Mouse (Mus musculus) limb, embryonic 14.5 days (tissue): ENCODE results near the gene Gm4767. TPM values are rescaled to one million over a fixed set of nuclear protein-coding genes. Genes with fewer than 3 reads are reported as not detected.
"Not testable (repeated sequence)": the region's sequence is repeated elsewhere in the genome, so short reads cannot be mapped to it uniquely, and the experiment has no call there.

ENCODE experiments used
- ATAC-seq: fragments of 200-750 bp; cut with Nextera tagmentation; 2 replicates; pipeline ENCODE4 v1.8.0; 2017; ENCODE audit warnings: low read depth, moderate number of reproducible peaks, moderate TSS enrichment; ENCODE audit not compliant: low FRiP score
- DNase-seq: peaks from one replicate; pipeline ENCODE4 v3.0.0-alpha.2; 2015; ENCODE audit warnings: low spot score
- H3K27ac ChIP-seq: fragments of 300-500 bp; sonication (generic); replicated peaks from 2 replicates; pipeline ENCODE4 v1.5.1; 2014; ENCODE audit warnings: low read depth, mild to moderate bottlenecking, low read length, moderate library complexity, mixed read lengths
- H3K27me3 ChIP-seq: fragments of 300-500 bp; sonication (generic); 2 replicates; pipeline ENCODE4 v1.6.1; 2014; ENCODE audit warnings: low read length, mixed read lengths; ENCODE audit not compliant: control insufficient read depth, insufficient read depth
- H3K36me3 ChIP-seq: fragments of 300-500 bp; sonication (generic); 2 replicates; pipeline ENCODE4 v1.6.1; 2014; ENCODE audit warnings: mild to moderate bottlenecking, low read length, moderate library complexity, mixed read lengths; ENCODE audit not compliant: control insufficient read depth, insufficient read depth
- H3K4me1 ChIP-seq: fragments of 300-500 bp; sonication (generic); 2 replicates; pipeline ENCODE4 v1.6.1; 2014; ENCODE audit warnings: antibody characterized with exemption, low read length, mixed read lengths; ENCODE audit not compliant: control insufficient read depth, insufficient read depth
- H3K4me2 ChIP-seq: fragments of 300-500 bp; sonication (generic); replicated peaks from 2 replicates; pipeline ENCODE4 v1.6.1; 2014; ENCODE audit warnings: low read depth, mild to moderate bottlenecking, low read length, moderate library complexity; ENCODE audit not compliant: severe bottlenecking
- H3K4me3 ChIP-seq: fragments of 300-500 bp; sonication (generic); replicated peaks from 2 replicates; pipeline ENCODE4 v1.5.1; 2014; ENCODE audit warnings: low read length
- H3K9ac ChIP-seq: fragments of 300-500 bp; sonication (generic); 2 replicates; pipeline ENCODE4 v1.6.1; 2014; ENCODE audit warnings: mild to moderate bottlenecking, low read depth, low read length, moderate library complexity; ENCODE audit not compliant: severe bottlenecking
- H3K9me3 ChIP-seq: fragments of 300-500 bp; sonication (generic); 2 replicates; pipeline ENCODE4 v1.6.1; 2016; ENCODE audit warnings: low read length; ENCODE audit not compliant: control insufficient read depth
- WGBS: fragments of 180-500 bp; shearing (Covaris S2); extraction: QIAGEN DNeasy Blood & Tissue Kit; methylation state at CpG from one replicate; pipeline ENCODE4 v1.1.7; 2014; 5-methylcytosine and 5-hydroxymethylcytosine counted together
- polyA plus RNA-seq, 2 experiments: library from polyadenylated mRNA; depleted of rRNA in 1 of 2; stranded (reverse) in 1 of 2; unstranded in 1 of 2; fragments of >200 nt; fragmentation: Nextera tagmentation in 1 of 2; extraction: Ambion mirVana in 1 of 2; gene quantifications; 2 replicates each; pipeline versions ENCODE4 v1.2.1 to v1.2.3; 2012 to 2014

The Gm4767 gene
- polyA plus RNA-seq (2012; rRNA removed) = 0.49 and 0.97 TPM in 2 replicates
- 2.5 and 3.0 TPM in 2 replicates for polyA plus RNA-seq (2014; fragmentation: Nextera tagmentation; extraction: Ambion mirVana)

DNA sequence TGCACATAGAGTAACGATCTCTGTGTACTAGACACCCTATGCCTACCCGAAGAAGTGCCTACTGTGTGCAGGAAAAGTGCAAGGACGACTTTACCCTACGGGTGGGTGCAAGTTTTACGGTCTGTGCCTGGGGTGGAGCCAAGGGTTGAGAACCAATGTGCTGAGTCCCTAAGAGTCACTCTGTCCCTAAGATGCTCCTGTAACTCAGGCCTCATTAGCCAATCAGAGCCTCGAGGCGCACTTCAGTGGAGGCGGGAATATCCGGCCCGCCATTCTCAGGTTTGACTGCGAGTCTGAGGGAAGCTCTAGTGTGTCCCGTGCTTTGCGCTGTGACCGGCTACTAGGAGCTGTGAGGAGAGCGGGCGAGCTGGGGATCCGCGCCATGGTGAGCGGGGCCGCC lies at the start of gene Gm4767:
Gm4767 (plus strand) TSS at position 288 of the 400 bp plus-strand sequence.
- H3K4me1 ChIP-seq, H3K27ac ChIP-seq, H3K4me2 ChIP-seq, H3K9me3 ChIP-seq, H3K4me3 ChIP-seq, H3K9ac ChIP-seq, H3K27me3 ChIP-seq, H3K36me3 ChIP-seq, ATAC-seq: not testable (repeated sequence)
- 26% methylated on average over 9 of the region's 20 CpGs for WGBS
- DNase-seq = peak; percentile 1

- not testable (repeated sequence) for H3K4me3 ChIP-seq, H3K4me1 ChIP-seq, H3K9me3 ChIP-seq, DNase-seq, H3K9ac ChIP-seq, H3K36me3 ChIP-seq, H3K4me2 ChIP-seq, H3K27me3 ChIP-seq, H3K27ac ChIP-seq
- WGBS = no CpG with 5 or more reads among the region's 43 CpGs
- peak; percentile 97 for ATAC-seq
Observed at GRCm38 (mm10) chr10:81770506-81771403, 41.2 kb upstream of the Gm4767 start, which contains the start of gene Gm3055. Gene Gm3055 (minus strand): TSS chr10:81771161.

DNA sequence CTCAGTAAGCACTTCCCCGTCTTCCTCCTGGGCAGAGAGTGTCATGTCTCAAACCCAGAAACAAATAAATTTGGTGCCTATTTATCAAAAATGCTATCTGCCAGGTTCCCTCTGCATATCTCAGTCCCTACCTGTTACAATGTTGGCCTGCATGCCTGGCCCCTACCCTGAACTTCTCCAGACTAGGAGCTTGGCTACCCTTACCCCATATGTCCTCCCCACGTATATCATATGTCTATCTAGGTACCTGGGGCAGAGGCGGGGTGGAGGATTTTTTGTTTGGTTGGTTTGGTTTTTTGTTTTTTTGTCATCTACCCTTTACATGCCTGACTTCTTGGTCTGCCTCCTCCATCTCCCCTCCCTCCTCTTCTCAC lies 40.6 kb upstream of the Gm4767 start:
- not testable (repeated sequence) for H3K36me3 ChIP-seq, H3K9me3 ChIP-seq, H3K4me3 ChIP-seq, H3K4me1 ChIP-seq, H3K27me3 ChIP-seq, H3K4me2 ChIP-seq, H3K27ac ChIP-seq, DNase-seq, H3K9ac ChIP-seq
- WGBS = no CpG with 5 or more reads among the region's 3 CpGs
- peak; percentile 14 for ATAC-seq

DNA sequence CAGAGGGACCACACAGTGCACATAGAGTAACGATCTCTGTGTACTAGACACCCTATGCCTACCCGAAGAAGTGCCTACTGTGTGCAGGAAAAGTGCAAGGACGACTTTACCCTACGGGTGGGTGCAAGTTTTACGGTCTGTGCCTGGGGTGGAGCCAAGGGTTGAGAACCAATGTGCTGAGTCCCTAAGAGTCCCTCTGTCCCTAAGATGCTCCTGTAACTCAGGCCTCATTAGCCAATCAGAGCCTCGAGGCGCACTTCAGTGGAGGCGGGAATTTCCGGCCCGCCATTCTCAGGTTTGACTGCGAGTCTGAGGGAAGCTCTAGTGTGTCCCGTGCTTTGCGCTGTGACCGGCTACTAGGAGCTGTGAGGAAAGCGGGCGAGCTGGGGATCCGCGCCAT lies 34.2 kb downstream of the Gm4767 start:
- H3K9me3 ChIP-seq, DNase-seq, H3K4me1 ChIP-seq, H3K27ac ChIP-seq, H3K9ac ChIP-seq, H3K4me2 ChIP-seq, H3K27me3 ChIP-seq, H3K36me3 ChIP-seq, H3K4me3 ChIP-seq: not testable (repeated sequence)
- WGBS = no CpG with 5 or more reads among the region's 18 CpGs
- ATAC-seq = peak; percentile 62; the same call in 1 of the 2 replicates

- H3K27me3 ChIP-seq, DNase-seq, H3K9ac ChIP-seq, H3K4me2 ChIP-seq, H3K4me3 ChIP-seq, H3K27ac ChIP-seq, H3K4me1 ChIP-seq, H3K9me3 ChIP-seq, H3K36me3 ChIP-seq: not testable (repeated sequence)
- ATAC-seq = peak; percentile 99
- WGBS = 44% methylated on average over 3 of the region's 49 CpGs
Observed at GRCm38 (mm10) chr10:81863409-81864407, 51.7 kb downstream of the Gm4767 start, which contains the start of gene Gm32687. Gene Gm32687 (plus strand): TSS chr10:81863934.

Other genes starting within 250 kb of the Gm4767 start
- gene Tle2, start 237.6 kb upstream of the Gm4767 start, polyA plus RNA-seq (2012; rRNA removed) = 250 and 345 TPM in 2 replicates
- gene Tle2, start 237.6 kb upstream of the Gm4767 start, polyA plus RNA-seq (2014; fragmentation: Nextera tagmentation; extraction: Ambion mirVana) = 38.1 and 52.2 TPM in 2 replicates
- gene Tle6, start 211.1 kb upstream of the Gm4767 start, polyA plus RNA-seq (2012; rRNA removed) = 24.2 and 28.0 TPM in 2 replicates
- 9.2 and 16.6 TPM in 2 replicates for gene Tle6, start 211.1 kb upstream of the Gm4767 start, polyA plus RNA-seq (2014; fragmentation: Nextera tagmentation; extraction: Ambion mirVana)
- gene BC025920, start 205.9 kb upstream of the Gm4767 start, polyA plus RNA-seq (2012; rRNA removed) = 3.8 and 4.0 TPM in 2 replicates
- 0.58 and 0.78 TPM in 2 replicates for gene BC025920, start 205.9 kb upstream of the Gm4767 start, polyA plus RNA-seq (2014; fragmentation: Nextera tagmentation; extraction: Ambion mirVana)
- gene Sirt6, start 184.4 kb upstream of the Gm4767 start, polyA plus RNA-seq (2012; rRNA removed) = 70.7 and 92.4 TPM in 2 replicates
- 39.5 and 40.7 TPM in 2 replicates for gene Sirt6, start 184.4 kb upstream of the Gm4767 start, polyA plus RNA-seq (2014; fragmentation: Nextera tagmentation; extraction: Ambion mirVana)
- gene Ankrd24, start 183.6 kb upstream of the Gm4767 start, polyA plus RNA-seq (2012; rRNA removed) = 79.9 and 100 TPM in 2 replicates
- gene Ankrd24, start 183.6 kb upstream of the Gm4767 start, polyA plus RNA-seq (2014; fragmentation: Nextera tagmentation; extraction: Ambion mirVana) = 5.3 and 9.6 TPM in 2 replicates
- 2.1 and 2.8 TPM in 2 replicates for gene Gm10778, start 163.1 kb upstream of the Gm4767 start, polyA plus RNA-seq (2012; rRNA removed)
- 3.8 TPM in 2 replicates for gene Gm10778, start 163.1 kb upstream of the Gm4767 start, polyA plus RNA-seq (2014; fragmentation: Nextera tagmentation; extraction: Ambion mirVana)
- 4.9 and 6.6 TPM in 2 replicates for gene Zfp433, start 107.4 kb upstream of the Gm4767 start, polyA plus RNA-seq (2012; rRNA removed)
- 15.0 and 18.0 TPM in 2 replicates for gene Zfp433, start 107.4 kb upstream of the Gm4767 start, polyA plus RNA-seq (2014; fragmentation: Nextera tagmentation; extraction: Ambion mirVana)
- 3.9 and 6.2 TPM in 2 replicates for gene Gm3055, start 41.0 kb upstream of the Gm4767 start, polyA plus RNA-seq (2012; rRNA removed)
- gene Gm3055, start 41.0 kb upstream of the Gm4767 start, polyA plus RNA-seq (2014; fragmentation: Nextera tagmentation; extraction: Ambion mirVana) = 10.9 and 12.5 TPM in 2 replicates
- 4.0 and 6.3 TPM in 2 replicates for gene Gm32687, start 51.7 kb downstream of the Gm4767 start, polyA plus RNA-seq (2012; rRNA removed)
- 8.9 and 12.7 TPM in 2 replicates for gene Gm32687, start 51.7 kb downstream of the Gm4767 start, polyA plus RNA-seq (2014; fragmentation: Nextera tagmentation; extraction: Ambion mirVana)
- gene Zfp781, start 118.3 kb downstream of the Gm4767 start, polyA plus RNA-seq (2012; rRNA removed) = 1.4 and 2.4 TPM in 2 replicates
- gene Zfp781, start 118.3 kb downstream of the Gm4767 start, polyA plus RNA-seq (2014; fragmentation: Nextera tagmentation; extraction: Ambion mirVana) = 4.5 TPM in 2 replicates
- gene Zfp873, start 235.9 kb downstream of the Gm4767 start, polyA plus RNA-seq (2012; rRNA removed) = 5.8 and 8.6 TPM in 2 replicates
- gene Zfp873, start 235.9 kb downstream of the Gm4767 start, polyA plus RNA-seq (2014; fragmentation: Nextera tagmentation; extraction: Ambion mirVana) = 10.5 and 13.3 TPM in 2 replicates